Mouse (Mus musculus): ENCODE measurements around the gene Ift172. TPM values are rescaled to one million over a fixed set of nuclear protein-coding genes. Genes with fewer than 3 reads are reported as not detected.

Gene Ift172
- 34.5 and 37.2 TPM in 2 replicates for polyA plus RNA-seq (2014; fragmentation: Nextera tagmentation; extraction: Ambion mirVana)

- H3K4me3 ChIP-seq (replicated peaks; ENCODE audit: low read length), result peak within 1 kb of the TSS; percentile 46
- peaks cover 31% of the 10 kb centered on the region for H3K36me3 ChIP-seq (replicated peaks; ENCODE audit: control insufficient read depth, insufficient read depth)
- peak; percentile 99 for DNase-seq (ENCODE audit: low spot score)
- no peaks in the 10 kb centered on the region for H3K9me3 ChIP-seq (ENCODE audit: control insufficient read depth, low read length)
- H3K4me1 ChIP-seq (replicated peaks; ENCODE audit: control insufficient read depth, insufficient read depth, low read length), result peaks cover 30% of the 10 kb centered on the region
- 2% methylated on average over 45 of the region's 45 CpGs for WGBS
- H3K27me3 ChIP-seq (ENCODE audit: control insufficient read depth, insufficient read depth, low read length), result no peaks in the 10 kb centered on the region
- H3K9ac ChIP-seq, result peak within 1 kb of the TSS; percentile 62
- ATAC-seq (ENCODE audit: low FRiP score), result peak; percentile 93
- peak within 1 kb of the TSS; percentile 90 for H3K27ac ChIP-seq
- H3K4me2 ChIP-seq (replicated peaks), result peak within 1 kb of the TSS; percentile 72
These were observed at the start of gene Ift172 for GRCm38 (mm10) chr5:31290521-31291360. TSS of gene Ift172 (minus strand) at chr5:31291116.

- WGBS, result 35% methylated on average over 7 of the region's 7 CpGs
- Histone ChIP-seq H3K27me3 (ENCODE audit: control insufficient read depth, insufficient read depth, low read length) (no peaks in the 10 kb centered on the region), H3K4me2 (replicated peaks) (no peak overlapping the region), H3K4me3 (replicated peaks; ENCODE audit: low read length) (no peak overlapping the region), H3K4me1 (replicated peaks; ENCODE audit: control insufficient read depth, insufficient read depth, low read length) (no peaks in the 10 kb centered on the region), H3K9me3 (ENCODE audit: control insufficient read depth, low read length) (no peaks in the 10 kb centered on the region), H3K36me3 (replicated peaks; ENCODE audit: control insufficient read depth, insufficient read depth) (no peaks in the 10 kb centered on the region), H3K27ac (no peak overlapping the region), H3K9ac (no peak overlapping the region)
- ATAC-seq (ENCODE audit: low FRiP score) (no peak), DNase-seq (ENCODE audit: low spot score) (peak; percentile 68)
These were observed 37.3 kb upstream of the Ift172 start for GRCm38 (mm10) chr5:31328255-31328654.

GRCm38 (mm10) chr5:31326850-31327249, 35.9 kb upstream of the Ift172 start:
- H3K9ac ChIP-seq, result no peak overlapping the region
- no peak overlapping the region for H3K27ac ChIP-seq
- no peak overlapping the region for H3K4me2 ChIP-seq (replicated peaks)
- WGBS, result 16% methylated on average over 5 of the region's 5 CpGs
- H3K36me3 ChIP-seq (replicated peaks; ENCODE audit: control insufficient read depth, insufficient read depth), result no peaks in the 10 kb centered on the region
- DNase-seq (ENCODE audit: low spot score), result no peak
- H3K4me3 ChIP-seq (replicated peaks; ENCODE audit: low read length), result no peak overlapping the region
- no peaks in the 10 kb centered on the region for H3K9me3 ChIP-seq (ENCODE audit: control insufficient read depth, low read length)
- ATAC-seq (ENCODE audit: low FRiP score), result no peak
- H3K27me3 ChIP-seq (ENCODE audit: control insufficient read depth, insufficient read depth, low read length), result no peaks in the 10 kb centered on the region
- no peaks in the 10 kb centered on the region for H3K4me1 ChIP-seq (replicated peaks; ENCODE audit: control insufficient read depth, insufficient read depth, low read length)

GRCm38 (mm10) chr5:31324085-31324484, 33.2 kb upstream of the Ift172 start:
- no peak for DNase-seq (ENCODE audit: low spot score)
- no peaks in the 10 kb centered on the region for H3K27me3 ChIP-seq (ENCODE audit: control insufficient read depth, insufficient read depth, low read length)
- no peak overlapping the region for H3K4me2 ChIP-seq (replicated peaks)
- H3K36me3 ChIP-seq (replicated peaks; ENCODE audit: control insufficient read depth, insufficient read depth), result no peaks in the 10 kb centered on the region
- no peaks in the 10 kb centered on the region for H3K4me1 ChIP-seq (replicated peaks; ENCODE audit: control insufficient read depth, insufficient read depth, low read length)
- H3K9ac ChIP-seq, result no peak overlapping the region
- WGBS, result 68% methylated on average over 3 of the region's 3 CpGs
- no peak overlapping the region for H3K27ac ChIP-seq
- ATAC-seq (ENCODE audit: low FRiP score), result no peak
- H3K4me3 ChIP-seq (replicated peaks; ENCODE audit: low read length), result no peak overlapping the region
- no peaks in the 10 kb centered on the region for H3K9me3 ChIP-seq (ENCODE audit: control insufficient read depth, low read length)

- Histone ChIP-seq H3K4me2 (replicated peaks) (no peak overlapping the region), H3K9me3 (ENCODE audit: control insufficient read depth, low read length) (no peaks in the 10 kb centered on the region), H3K27ac (no peak overlapping the region), H3K27me3 (ENCODE audit: control insufficient read depth, insufficient read depth, low read length) (no peaks in the 10 kb centered on the region), H3K4me1 (replicated peaks; ENCODE audit: control insufficient read depth, insufficient read depth, low read length) (no peaks in the 10 kb centered on the region), H3K4me3 (replicated peaks; ENCODE audit: low read length) (no peak overlapping the region), H3K36me3 (replicated peaks; ENCODE audit: control insufficient read depth, insufficient read depth) (no peaks in the 10 kb centered on the region), H3K9ac (no peak overlapping the region)
- ATAC-seq (ENCODE audit: low FRiP score) (no peak), DNase-seq (ENCODE audit: low spot score) (no peak)
- WGBS, result 89% methylated on average over 3 of the region's 3 CpGs
These were observed 31.9 kb upstream of the Ift172 start for GRCm38 (mm10) chr5:31322776-31323175.

- 91% methylated on average over 8 of the region's 8 CpGs for WGBS
- no peak overlapping the region for H3K4me2 ChIP-seq (replicated peaks)
These were observed 21.9 kb upstream of the Ift172 start for GRCm38 (mm10) chr5:31312806-31313205.

GRCm38 (mm10) chr5:31303093-31303492, 12.2 kb upstream of the Ift172 start:
- Histone ChIP-seq H3K4me3 (replicated peaks; ENCODE audit: low read length) (no peak overlapping the region), H3K4me2 (replicated peaks) (no peak overlapping the region), H3K4me1 (replicated peaks; ENCODE audit: control insufficient read depth, insufficient read depth, low read length) (no peaks in the 10 kb centered on the region), H3K9ac (no peak overlapping the region), H3K36me3 (replicated peaks; ENCODE audit: control insufficient read depth, insufficient read depth) (no peaks in the 10 kb centered on the region), H3K27ac (no peak overlapping the region), H3K9me3 (ENCODE audit: control insufficient read depth, low read length) (no peaks in the 10 kb centered on the region), H3K27me3 (ENCODE audit: control insufficient read depth, insufficient read depth, low read length) (no peaks in the 10 kb centered on the region)
- 95% methylated on average over 6 of the region's 6 CpGs for WGBS
- ATAC-seq (ENCODE audit: low FRiP score) (no peak), DNase-seq (ENCODE audit: low spot score) (no peak)

More at GRCm38 (mm10) chr5:31312806-31313205, 21.9 kb upstream of the Ift172 start:
- Histone ChIP-seq H3K9ac (no peak overlapping the region), H3K27ac (no peak overlapping the region), H3K36me3 (replicated peaks; ENCODE audit: control insufficient read depth, insufficient read depth) (no peaks in the 10 kb centered on the region), H3K4me1 (replicated peaks; ENCODE audit: control insufficient read depth, insufficient read depth, low read length) (no peaks in the 10 kb centered on the region), H3K4me3 (replicated peaks; ENCODE audit: low read length) (no peak overlapping the region), H3K9me3 (ENCODE audit: control insufficient read depth, low read length) (no peaks in the 10 kb centered on the region), H3K27me3 (ENCODE audit: control insufficient read depth, insufficient read depth, low read length) (no peaks in the 10 kb centered on the region)
- no peak for ATAC-seq (ENCODE audit: low FRiP score)
- DNase-seq (ENCODE audit: low spot score), result no peak

- no peaks in the 10 kb centered on the region for H3K27me3 ChIP-seq (ENCODE audit: control insufficient read depth, insufficient read depth, low read length)
- H3K9ac ChIP-seq, result no peak overlapping the region
- H3K9me3 ChIP-seq (ENCODE audit: control insufficient read depth, low read length), result no peaks in the 10 kb centered on the region
- ATAC-seq (ENCODE audit: low FRiP score) (no peak), DNase-seq (ENCODE audit: low spot score) (no peak)
- 83% methylated on average over 6 of the region's 8 CpGs for WGBS
- H3K4me3 ChIP-seq (replicated peaks; ENCODE audit: low read length), result no peak overlapping the region
- no peaks in the 10 kb centered on the region for H3K36me3 ChIP-seq (replicated peaks; ENCODE audit: control insufficient read depth, insufficient read depth)
- H3K4me1 ChIP-seq (replicated peaks; ENCODE audit: control insufficient read depth, insufficient read depth, low read length), result no peaks in the 10 kb centered on the region
- H3K4me2 ChIP-seq (replicated peaks), result no peak overlapping the region
- no peak overlapping the region for H3K27ac ChIP-seq
These were observed 10.9 kb upstream of the Ift172 start for GRCm38 (mm10) chr5:31301866-31302265.

GRCm38 (mm10) chr5:31298486-31298885, 7.6 kb upstream of the Ift172 start:
- 70% methylated on average over 2 of the region's 2 CpGs for WGBS
- ATAC-seq (ENCODE audit: low FRiP score), result no peak

More at GRCm38 (mm10) chr5:31298486-31298885, 7.6 kb upstream of the Ift172 start:
- no peaks in the 10 kb centered on the region for H3K9me3 ChIP-seq (ENCODE audit: control insufficient read depth, low read length)
- H3K4me2 ChIP-seq (replicated peaks), result no peak overlapping the region
- no peak overlapping the region for H3K9ac ChIP-seq
- H3K27me3 ChIP-seq (ENCODE audit: control insufficient read depth, insufficient read depth, low read length), result no peaks in the 10 kb centered on the region
- H3K36me3 ChIP-seq (replicated peaks; ENCODE audit: control insufficient read depth, insufficient read depth), result peaks cover 7% of the 10 kb centered on the region
- H3K4me3 ChIP-seq (replicated peaks; ENCODE audit: low read length), result no peak overlapping the region
- no peak overlapping the region for H3K27ac ChIP-seq
- no peak for DNase-seq (ENCODE audit: low spot score)
- H3K4me1 ChIP-seq (replicated peaks; ENCODE audit: control insufficient read depth, insufficient read depth, low read length), result peaks cover 16% of the 10 kb centered on the region

Data from hindbrain, embryonic 14.5 days (tissue).